Mouse (Mus musculus) lung, adult 2 months (tissue): ENCODE data around the gene F2rl1.

Experiments used
- CTCF ChIP-seq: fragments of 200-500 bp; IDR thresholded peaks from 2 replicates; pipeline ENCODE4 v1.5.1; 2011; ENCODE audit warnings: mild to moderate bottlenecking, low read length, control low read depth; ENCODE audit not compliant: insufficient read depth
- POLR2A ChIP-seq: fragments of 200-500 bp; IDR thresholded peaks from 2 replicates; pipeline ENCODE4 v1.6.1; 2011; ENCODE audit warnings: low read depth, mild to moderate bottlenecking, control low read depth, low read length, borderline replicate concordance; ENCODE audit errors: extremely low read depth

DNA sequence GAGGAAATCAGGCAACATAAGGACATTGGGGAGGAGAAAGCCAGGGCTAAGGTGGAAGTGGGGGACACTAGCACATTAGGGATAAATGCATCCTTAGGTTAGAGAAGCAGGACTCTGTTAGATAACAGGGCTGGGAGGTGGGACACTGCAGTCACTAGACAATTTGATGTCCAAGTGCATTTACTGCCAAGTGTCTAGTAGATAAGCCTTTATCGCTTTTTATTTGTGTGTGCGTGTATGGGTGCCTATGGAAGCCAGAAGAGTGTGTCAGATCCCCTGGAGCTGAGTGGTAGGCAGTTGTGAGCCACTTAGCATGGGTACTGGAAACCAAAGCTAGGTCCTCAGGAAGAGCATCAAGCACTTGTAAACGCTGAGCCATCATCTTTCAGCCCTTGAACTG is 50.7 kb downstream of the F2rl1 start:
- TF ChIP-seq CTCF: no peak
- TF ChIP-seq POLR2A: no peak
